Mouse (Mus musculus): Measurements from ENCODE around the gene Rassf1. TPM values are rescaled to one million over a fixed set of nuclear protein-coding genes. Genes with fewer than 3 reads are reported as not detected.

Gene Rassf1
- total and polyA plus RNA-seq, 3 experiments, result 11.6 to 17.7 (median 15.3) TPM

GRCm38 (mm10) chr9:107542352-107542686 lies 9.0 kb upstream of the Rassf1 start:
- Histone ChIP-seq H3K27me3 (replicated peaks) (no peaks in the 10 kb centered on the region), H3K4me3 (replicated peaks in 1 of 3; ENCODE audit: low read depth in 2 of 3, low read length in 2 of 3, poor library complexity in 1 of 3) (peak overlapping the region; percentile 63 to 76 (median 70)), H3K4me1 (ENCODE audit: control insufficient read depth in 1 of 2, insufficient read depth in 2 of 2) (peaks cover 5 to 40% of the 10 kb centered on the region in 2 experiments; a peak in 2 of 4 replicates)

GRCm38 (mm10) chr9:107542721-107543120 lies 8.6 kb upstream of the Rassf1 start:
- peak overlapping the region; percentile 77 for H3K9ac ChIP-seq (ENCODE audit: insufficient read depth, low read depth)
- peaks cover 44 to 54% of the 10 kb centered on the region in 2 experiments for H3K36me3 ChIP-seq (replicated peaks in 1 of 2; ENCODE audit: control insufficient read depth in 1 of 2, insufficient read depth in 1 of 2, low read length in 1 of 2)
- dilution Hi-C loops (cut with MboI; ENCODE audit: extremely low pct_ligation_motif_present, extremely low pct_unique_long_range_greater_than_20kb, low sequenced_read_pairs), result no loop called here
- no peak for DNase-seq (ENCODE audit: extremely low read depth)
- peak overlapping the region; percentile 63 to 76 (median 70) for H3K4me3 ChIP-seq (replicated peaks in 1 of 3; ENCODE audit: low read depth in 2 of 3, low read length in 2 of 3, poor library complexity in 1 of 3)
- TF ChIP-seq USF1 (IDR thresholded peaks at IDR 0.05; ENCODE audit: low read depth, low read length), result no peak
- TF ChIP-seq CHD2 (IDR thresholded peaks at IDR 0.05; ENCODE audit: low read length), result peak; percentile 75
- peaks cover 5 to 40% of the 10 kb centered on the region in 2 experiments; a peak in 2 of 4 replicates for H3K4me1 ChIP-seq (ENCODE audit: control insufficient read depth in 1 of 2, insufficient read depth in 2 of 2)
- H3K4me2 ChIP-seq (ENCODE audit: insufficient read depth, low read depth, poor library complexity, severe bottlenecking), result peak overlapping the region; percentile 95
- H3K9me3 ChIP-seq (replicated peaks; ENCODE audit: low read length), result no peaks in the 10 kb centered on the region
- no peak overlapping the region for H3K27ac ChIP-seq (ENCODE audit: insufficient read depth, low read depth)
- in situ Hi-C loops (cut with MboI; ENCODE audit: low pct_ligation_motif_present, low pct_unique_long_range_greater_than_20kb, low sequenced_read_pairs), result no loop called here
- H3K27me3 ChIP-seq (replicated peaks), result no peaks in the 10 kb centered on the region
- H3K79me2 ChIP-seq (replicated peaks; ENCODE audit: control insufficient read depth, extremely low read depth, insufficient read depth, poor library complexity, severe bottlenecking), result no peaks in the 10 kb centered on the region; the same call in 1 of the 2 replicates

More at GRCm38 (mm10) chr9:107542352-107542686, 9.0 kb upstream of the Rassf1 start:
- no peaks in the 10 kb centered on the region for H3K9me3 ChIP-seq (replicated peaks; ENCODE audit: low read length)
- peak overlapping the region; percentile 77 for H3K9ac ChIP-seq (ENCODE audit: insufficient read depth, low read depth)
- TF ChIP-seq SIN3A (IDR thresholded peaks at IDR 0.05; ENCODE audit: low read length), result peak; percentile 67
- TF ChIP-seq MYC (IDR thresholded peaks at IDR 0.05; ENCODE audit: low read depth, low read length), result no peak
- TF ChIP-seq MXI1 (IDR thresholded peaks at IDR 0.05; ENCODE audit: low read depth, low read length), result peak; percentile 33; the same call in 1 of the 2 replicates
- no peak for TF ChIP-seq CTCF (conservative IDR thresholded peaks at IDR 0.05 in 1 of 2, IDR thresholded peaks at IDR 0.05 in 1 of 2; ENCODE audit: low read depth in 2 of 2, low read length in 2 of 2)
- TF ChIP-seq TCF12 (IDR thresholded peaks at IDR 0.05; ENCODE audit: low read depth, low read length), result 0 out of 2 replicates have a peak, but pooled peaks have one; percentile 5
- TF ChIP-seq BHLHE40 (IDR thresholded peaks at IDR 0.05; ENCODE audit: low read depth, low read length), result peak; percentile 33
- 0 out of 2 replicates have a peak, but pooled peaks have one; percentile 2 for TF ChIP-seq IRF4 (IDR thresholded peaks at IDR 0.05; ENCODE audit: low read depth, low read length)
- no peak for TF ChIP-seq ETS1 (conservative IDR thresholded peaks at IDR 0.05; ENCODE audit: low read depth, low read length)
- TF ChIP-seq ZC3H11A (IDR thresholded peaks at IDR 0.05; ENCODE audit: low read depth, low read length), result no peak
- no peak for TF ChIP-seq MAX (IDR thresholded peaks at IDR 0.05; ENCODE audit: low read length)
- 0 out of 2 replicates have a peak, but pooled peaks have one; percentile 8 for TF ChIP-seq MEF2A (IDR thresholded peaks at IDR 0.05; ENCODE audit: borderline replicate concordance, low read depth, low read length)
- TF ChIP-seq USF1 (IDR thresholded peaks at IDR 0.05; ENCODE audit: low read depth, low read length), result no peak
- TF ChIP-seq CHD1 (IDR thresholded peaks at IDR 0.05; ENCODE audit: low read depth, low read length), result no peak
- TF ChIP-seq MAFK (IDR thresholded peaks at IDR 0.05; ENCODE audit: insufficient replicate concordance, low read length), result no peak
- no peak for TF ChIP-seq ZKSCAN1 (IDR thresholded peaks at IDR 0.05; ENCODE audit: borderline replicate concordance, low read depth, low read length)
- no peak for TF ChIP-seq HCFC1 (IDR thresholded peaks at IDR 0.05; ENCODE audit: low read depth, low read length)
- peak; percentile 68; the same call in 1 of the 2 replicates for TF ChIP-seq ZMIZ1 (IDR thresholded peaks at IDR 0.05; ENCODE audit: low read depth, low read length)
- dilution Hi-C loops (cut with MboI; ENCODE audit: extremely low pct_ligation_motif_present, extremely low pct_unique_long_range_greater_than_20kb, low sequenced_read_pairs), result no loop called here
- peak overlapping the region; percentile 95 for H3K4me2 ChIP-seq (ENCODE audit: insufficient read depth, low read depth, poor library complexity, severe bottlenecking)
- no peak for DNase-seq (ENCODE audit: extremely low read depth)
- peaks cover 3% of the 10 kb centered on the region; the same call in 1 of the 2 replicates for H3K79me2 ChIP-seq (replicated peaks; ENCODE audit: control insufficient read depth, extremely low read depth, insufficient read depth, poor library complexity, severe bottlenecking)
- peaks cover 47 to 58% of the 10 kb centered on the region in 2 experiments for H3K36me3 ChIP-seq (replicated peaks in 1 of 2; ENCODE audit: control insufficient read depth in 1 of 2, insufficient read depth in 1 of 2, low read length in 1 of 2)
- no peak overlapping the region for H3K27ac ChIP-seq (ENCODE audit: insufficient read depth, low read depth)
- in situ Hi-C loops (cut with MboI; ENCODE audit: low pct_ligation_motif_present, low pct_unique_long_range_greater_than_20kb, low sequenced_read_pairs), result no loop called here
